8 mouse cellular contexts compared by ENCODE assay signal in the genomic region with DNA sequence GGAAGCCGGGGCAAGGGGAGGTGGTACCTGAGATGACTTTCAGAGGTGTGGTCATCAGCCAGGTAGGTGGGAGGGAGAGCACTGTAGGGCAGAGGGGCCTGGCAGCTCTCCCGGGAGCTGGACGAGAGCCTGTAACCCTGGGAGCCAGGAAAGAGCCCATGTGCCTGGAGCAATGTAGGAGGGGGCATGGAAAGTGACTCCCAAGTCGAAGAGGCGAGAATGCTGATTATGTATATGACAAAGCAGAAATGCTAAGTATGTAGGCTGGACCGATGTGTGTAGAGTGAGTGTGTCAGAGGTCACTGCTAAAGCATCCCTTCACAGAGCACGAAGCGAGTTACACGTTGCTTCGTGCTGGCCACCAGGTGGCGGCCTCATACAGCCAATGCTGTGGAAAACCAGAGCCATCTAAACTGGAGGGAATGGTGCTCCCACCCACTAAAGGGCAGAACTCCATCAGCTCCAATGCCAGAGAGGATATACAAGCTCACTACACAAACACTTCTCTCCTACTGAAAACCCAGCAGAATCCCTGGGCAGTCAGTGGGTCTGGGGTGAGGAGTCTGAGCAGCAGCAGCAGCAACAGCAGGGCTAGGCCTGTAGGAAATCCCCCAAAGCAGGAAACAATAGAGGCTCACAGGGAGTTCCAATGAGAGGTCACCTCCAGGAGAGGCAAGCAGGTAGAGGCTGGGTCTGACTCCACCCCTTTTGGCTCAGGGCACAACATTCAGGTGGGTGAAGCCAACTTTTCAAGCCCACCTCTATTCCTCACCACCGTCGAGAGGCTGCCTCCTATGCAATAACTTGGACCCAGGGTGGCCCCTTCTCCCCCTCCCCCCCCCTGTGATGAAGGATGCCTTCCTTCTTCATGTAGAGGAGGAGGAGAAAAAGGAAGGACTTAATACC.
DNase-seq lines count a peak whose midpoint lies in the region; ATAC-seq lines count a peak whose summit lies in the region.

No protein-coding gene starts in this region.

- 0 out of 2 replicates have a peak, but pooled peaks cover 2% of the 10 kb centered on the region for H3K4me1 ChIP-seq in forebrain, embryonic 14.5 days (ENCODE audit: control insufficient read depth, insufficient read depth, low read length)
- peaks cover 16% of the 10 kb centered on the region for H3K4me1 ChIP-seq in hindbrain, embryonic 12.5 days

- H3K4me2 ChIP-seq in forebrain, embryonic 14.5 days (ENCODE audit: low read length), result no peak overlapping the region
- H3K4me2 ChIP-seq in hindbrain, embryonic 12.5 days (replicated peaks), result no peak overlapping the region

- intact Hi-C loops in left cerebral cortex, postnatal 14 days (cut with DNase I), result loop anchor here (1.0 to 5.0 kb wide), 3 partner anchors 51 to 101 kb away; no protein-coding TSS in a partner anchor

- 16% methylated on average over 13 of the region's 13 CpGs for WGBS in forebrain, embryonic 14.5 days
- 14% methylated on average over 13 of the region's 13 CpGs for WGBS in hindbrain, embryonic 12.5 days

- no peaks in the 10 kb centered on the region for H3K36me3 ChIP-seq in forebrain, embryonic 14.5 days (ENCODE audit: control insufficient read depth, insufficient read depth, low read length)
- no peaks in the 10 kb centered on the region for H3K36me3 ChIP-seq in hindbrain, embryonic 12.5 days

- H3K27ac ChIP-seq in forebrain, embryonic 14.5 days (ENCODE audit: low read depth, low read length), result 0 out of 2 replicates have a peak overlapping the region, but pooled peaks have one; percentile 4
- no peak overlapping the region; the same call in 1 of the 2 replicates for H3K27ac ChIP-seq in hindbrain, embryonic 12.5 days

- no peak overlapping the region for H3K4me3 ChIP-seq in forebrain, embryonic 14.5 days (ENCODE audit: low read depth, low read length)
- H3K4me3 ChIP-seq in hindbrain, embryonic 12.5 days, result no peak overlapping the region

- no peak for DNase-seq in frontal cortex, postnatal 25 days (ENCODE audit: low spot score in 2 of 2)
- peak; percentile 79 to 80 for DNase-seq in cerebellum, adult 18-20 months
- DNase-seq in forebrain, embryonic 14.5 days (ENCODE audit: low spot score), result peak; percentile 93
- DNase-seq in left cerebral cortex, postnatal 14 days (ENCODE audit: low spot score in 2 of 2), result peak; percentile 68 to 72
- DNase-seq in mesoderm, embryonic 11.5 days (ENCODE audit: low read depth, low spot score), result peak; percentile 86
- peak; percentile 47 for DNase-seq in right cerebral cortex, postnatal 25 days

- H3K9me3 ChIP-seq in forebrain, embryonic 14.5 days (replicated peaks; ENCODE audit: control insufficient read depth, low read length), result no peaks in the 10 kb centered on the region
- no peaks in the 10 kb centered on the region for H3K9me3 ChIP-seq in hindbrain, embryonic 12.5 days (replicated peaks)

- H3K9ac ChIP-seq in forebrain, embryonic 14.5 days (ENCODE audit: low read length), result no peak overlapping the region
- no peak overlapping the region for H3K9ac ChIP-seq in hindbrain, embryonic 12.5 days

- peak; percentile 27 for ATAC-seq in frontal cortex, adult (ENCODE audit: low TSS enrichment)
- peak; percentile 90 for ATAC-seq in forebrain, embryonic 14.5 days
- ATAC-seq in hindbrain, embryonic 12.5 days (ENCODE audit: low FRiP score), result peak; percentile 81

- no peaks in the 10 kb centered on the region for H3K27me3 ChIP-seq in forebrain, embryonic 14.5 days (replicated peaks; ENCODE audit: control insufficient read depth, insufficient read depth, low read length)
- H3K27me3 ChIP-seq in hindbrain, embryonic 12.5 days, result no peaks in the 10 kb centered on the region

Comparison
In these comparisons a context has a peak if more than half of its experiments do, and no peak if none do; other contexts are left out.
1. ATAC-seq: peak in every context shown above with its lines; median percentile 90 in forebrain, embryonic 14.5 days; 81 in hindbrain, embryonic 12.5 days; 27 in frontal cortex, adult.
2. DNase-seq: peak in cerebellum, adult 18-20 months (2 of 2), forebrain, embryonic 14.5 days (single experiment), left cerebral cortex, postnatal 14 days (2 of 2), mesoderm, embryonic 11.5 days (single experiment) and right cerebral cortex, postnatal 25 days (single experiment); none in frontal cortex, postnatal 25 days (0 of 2).